Mouse (Mus musculus): ENCODE measurements around the gene 4930558C23Rik.
"Not testable (repeated sequence)": the region's sequence is repeated elsewhere in the genome, so short reads cannot be mapped to it uniquely, and the experiment has no call there.

Gene 4930558C23Rik

GRCm38 (mm10) chr3:95434136-95434982 is 31.7 kb upstream of the 4930558C23Rik start, which contains the start of gene Arnt:
TSS of gene Arnt (plus strand) at chr3:95434388.
- Histone ChIP-seq H3K36me3 (ENCODE audit: insufficient read depth, low read length) (peaks cover 20% of the 10 kb centered on the region), H3K9me3 (ENCODE audit: low read length) (no peaks in the 10 kb centered on the region), H3K27me3 (ENCODE audit: insufficient read depth, low read length) (no peaks in the 10 kb centered on the region), H3K4me3 (replicated peaks; ENCODE audit: low read length) (peak within 1 kb of the TSS; percentile 96), H3K4me1 (replicated peaks; ENCODE audit: low read depth, low read length) (peaks cover 48% of the 10 kb centered on the region)
- TF ChIP-seq NANOG (IDR thresholded peaks at IDR 0.05; ENCODE audit: borderline replicate concordance, low read length) (no peak), CTCF (conservative IDR thresholded peaks at IDR 0.05; ENCODE audit: low read length) (no peak), POU5F1 (IDR thresholded peaks at IDR 0.05; ENCODE audit: borderline replicate concordance, low read length) (no peak)

GRCm38 (mm10) chr3:95433301-95433915 is 30.8 kb upstream of the 4930558C23Rik start:
- H3K4me1 ChIP-seq (replicated peaks; ENCODE audit: low read depth, low read length) = peaks cover 45% of the 10 kb centered on the region
- H3K27me3 ChIP-seq (ENCODE audit: insufficient read depth, low read length) = no peaks in the 10 kb centered on the region
- H3K36me3 ChIP-seq (ENCODE audit: insufficient read depth, low read length) = peaks cover 20% of the 10 kb centered on the region
- H3K9me3 ChIP-seq (ENCODE audit: low read length) = no peaks in the 10 kb centered on the region
- H3K4me3 ChIP-seq (replicated peaks; ENCODE audit: low read length) = peak overlapping the region; percentile 96
- TF ChIP-seq POU5F1 (IDR thresholded peaks at IDR 0.05; ENCODE audit: borderline replicate concordance, low read length) = no peak
- no peak for TF ChIP-seq NANOG (IDR thresholded peaks at IDR 0.05; ENCODE audit: borderline replicate concordance, low read length)
- no peak for TF ChIP-seq CTCF (conservative IDR thresholded peaks at IDR 0.05; ENCODE audit: low read length)

- peaks cover 11% of the 10 kb centered on the region for H3K4me1 ChIP-seq (replicated peaks; ENCODE audit: low read depth, low read length)
- H3K27me3 ChIP-seq (ENCODE audit: insufficient read depth, low read length); H3K36me3 ChIP-seq (ENCODE audit: insufficient read depth, low read length); H3K4me3 ChIP-seq (replicated peaks; ENCODE audit: low read length): not testable (repeated sequence)
- peaks cover 35% of the 10 kb centered on the region for H3K9me3 ChIP-seq (ENCODE audit: low read length)
Measured at GRCm38 (mm10) chr3:95428423-95428822, 25.8 kb upstream of the 4930558C23Rik start.

- peak overlapping the region; percentile 57 for H3K4me3 ChIP-seq (replicated peaks; ENCODE audit: low read length)
- not testable (repeated sequence) for H3K4me1 ChIP-seq (replicated peaks; ENCODE audit: low read depth, low read length); H3K27me3 ChIP-seq (ENCODE audit: insufficient read depth, low read length); H3K36me3 ChIP-seq (ENCODE audit: insufficient read depth, low read length)
- peaks cover 41% of the 10 kb centered on the region for H3K9me3 ChIP-seq (ENCODE audit: low read length)
Measured at GRCm38 (mm10) chr3:95427891-95428238, 25.2 kb upstream of the 4930558C23Rik start.

- not testable (repeated sequence) for H3K36me3 ChIP-seq (ENCODE audit: insufficient read depth, low read length); H3K4me1 ChIP-seq (replicated peaks; ENCODE audit: low read depth, low read length); H3K27me3 ChIP-seq (ENCODE audit: insufficient read depth, low read length)
- Histone ChIP-seq H3K4me3 (replicated peaks; ENCODE audit: low read length) (peak overlapping the region; percentile 57), H3K9me3 (ENCODE audit: low read length) (peaks cover 47% of the 10 kb centered on the region)
Measured at GRCm38 (mm10) chr3:95427117-95427890, 24.7 kb upstream of the 4930558C23Rik start.

- not testable (repeated sequence) for H3K4me3 ChIP-seq (replicated peaks; ENCODE audit: low read length); H3K36me3 ChIP-seq (ENCODE audit: insufficient read depth, low read length); H3K4me1 ChIP-seq (replicated peaks; ENCODE audit: low read depth, low read length); H3K27me3 ChIP-seq (ENCODE audit: insufficient read depth, low read length)
- peaks cover 55% of the 10 kb centered on the region for H3K9me3 ChIP-seq (ENCODE audit: low read length)
Measured at GRCm38 (mm10) chr3:95426476-95426875, 23.8 kb upstream of the 4930558C23Rik start.

GRCm38 (mm10) chr3:95417866-95418265 is 15.2 kb upstream of the 4930558C23Rik start:
- no peak overlapping the region for H3K4me3 ChIP-seq (replicated peaks; ENCODE audit: low read length)
- TF ChIP-seq POU5F1 (IDR thresholded peaks at IDR 0.05; ENCODE audit: borderline replicate concordance, low read length) (no peak), CTCF (conservative IDR thresholded peaks at IDR 0.05; ENCODE audit: low read length) (no peak), NANOG (IDR thresholded peaks at IDR 0.05; ENCODE audit: borderline replicate concordance, low read length) (no peak)
- H3K9me3 ChIP-seq (ENCODE audit: low read length) = peaks cover 81% of the 10 kb centered on the region
- no peaks in the 10 kb centered on the region for H3K4me1 ChIP-seq (replicated peaks; ENCODE audit: low read depth, low read length)
- no peaks in the 10 kb centered on the region for H3K27me3 ChIP-seq (ENCODE audit: insufficient read depth, low read length)
- H3K36me3 ChIP-seq (ENCODE audit: insufficient read depth, low read length) = no peaks in the 10 kb centered on the region

- H3K36me3 ChIP-seq (ENCODE audit: insufficient read depth, low read length) = no peaks in the 10 kb centered on the region
- TF ChIP-seq POU5F1 (IDR thresholded peaks at IDR 0.05; ENCODE audit: borderline replicate concordance, low read length) (no peak), CTCF (conservative IDR thresholded peaks at IDR 0.05; ENCODE audit: low read length) (no peak), NANOG (IDR thresholded peaks at IDR 0.05; ENCODE audit: borderline replicate concordance, low read length) (no peak)
- no peak overlapping the region for H3K4me3 ChIP-seq (replicated peaks; ENCODE audit: low read length)
Measured at GRCm38 (mm10) chr3:95412268-95412667, 9.6 kb upstream of the 4930558C23Rik start.

GRCm38 (mm10) chr3:95408852-95409251 is 6.2 kb upstream of the 4930558C23Rik start:
- H3K9me3 ChIP-seq (ENCODE audit: low read length) = peaks cover 11% of the 10 kb centered on the region
- no peak overlapping the region for H3K4me3 ChIP-seq (replicated peaks; ENCODE audit: low read length)
- H3K4me1 ChIP-seq (replicated peaks; ENCODE audit: low read depth, low read length) = peaks cover 9% of the 10 kb centered on the region
- TF ChIP-seq NANOG (IDR thresholded peaks at IDR 0.05; ENCODE audit: borderline replicate concordance, low read length) (no peak), CTCF (conservative IDR thresholded peaks at IDR 0.05; ENCODE audit: low read length) (no peak), POU5F1 (IDR thresholded peaks at IDR 0.05; ENCODE audit: borderline replicate concordance, low read length) (no peak)
- peaks cover 8% of the 10 kb centered on the region for H3K27me3 ChIP-seq (ENCODE audit: insufficient read depth, low read length)
- H3K36me3 ChIP-seq (ENCODE audit: insufficient read depth, low read length) = no peaks in the 10 kb centered on the region

More at GRCm38 (mm10) chr3:95412268-95412667, 9.6 kb upstream of the 4930558C23Rik start:
- peaks cover 8% of the 10 kb centered on the region for H3K27me3 ChIP-seq (ENCODE audit: insufficient read depth, low read length)
- 0 out of 2 replicates have a peak, but pooled peaks cover 2% of the 10 kb centered on the region for H3K4me1 ChIP-seq (replicated peaks; ENCODE audit: low read depth, low read length)
- peaks cover 27% of the 10 kb centered on the region for H3K9me3 ChIP-seq (ENCODE audit: low read length)
